Mouse (Mus musculus) G1E (cell line): Measurements from ENCODE around the gene Dnajb14.

ENCODE experiments used
- CTCF ChIP-seq: IDR thresholded peaks from 2 replicates; pipeline ENCODE4 v1.5.1; 2012; ENCODE audit warnings: low read depth, low read length, inconsistent platforms, mixed read lengths
- GATA1 ChIP-seq: IDR thresholded peaks from 2 replicates; pipeline ENCODE4 v1.6.1; 2012; ENCODE audit warnings: borderline replicate concordance, low read length, inconsistent platforms, mixed read lengths
- POLR2AphosphoS5 ChIP-seq: IDR thresholded peaks from 2 replicates; pipeline ENCODE4 v1.6.1; 2012; ENCODE audit warnings: low read depth, low read length, inconsistent platforms; ENCODE audit not compliant: insufficient replicate concordance

DNA sequence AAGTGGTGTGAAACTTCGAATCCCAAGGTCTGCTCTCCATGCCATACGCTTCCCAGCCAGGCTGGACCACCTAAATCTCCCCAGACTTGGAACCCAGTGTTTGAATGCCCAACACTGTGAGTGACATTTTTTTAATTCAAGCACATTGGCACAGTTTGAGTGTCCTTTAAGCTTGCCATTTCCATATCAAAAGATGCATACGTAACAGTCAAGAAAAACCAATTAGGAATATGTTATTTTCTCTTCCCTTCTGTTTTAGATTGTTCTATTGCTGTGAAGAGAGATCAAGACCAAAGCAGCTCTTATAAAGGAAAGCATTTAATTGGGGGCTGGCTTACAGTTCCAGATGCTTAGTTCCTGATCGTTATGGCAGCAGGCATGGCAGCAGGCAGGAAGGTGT lies 6.0 kb upstream of the Dnajb14 start:
- TF ChIP-seq GATA1 (no peak), CTCF (no peak), POLR2AphosphoS5 (no peak)
